Mouse (Mus musculus) R1 (cell line): Measurements from ENCODE around the gene E130309D02Rik.

Experiments used
- DNase-seq: peaks from one replicate; pipeline ENCODE4 v3.0.0-alpha.2; 2018; ENCODE audit warnings: low read depth, low spot score

The E130309D02Rik gene

GRCm38 (mm10) chr5:143268985-143269362 lies 46.2 kb downstream of the E130309D02Rik start:
- no peak for DNase-seq

DNA sequence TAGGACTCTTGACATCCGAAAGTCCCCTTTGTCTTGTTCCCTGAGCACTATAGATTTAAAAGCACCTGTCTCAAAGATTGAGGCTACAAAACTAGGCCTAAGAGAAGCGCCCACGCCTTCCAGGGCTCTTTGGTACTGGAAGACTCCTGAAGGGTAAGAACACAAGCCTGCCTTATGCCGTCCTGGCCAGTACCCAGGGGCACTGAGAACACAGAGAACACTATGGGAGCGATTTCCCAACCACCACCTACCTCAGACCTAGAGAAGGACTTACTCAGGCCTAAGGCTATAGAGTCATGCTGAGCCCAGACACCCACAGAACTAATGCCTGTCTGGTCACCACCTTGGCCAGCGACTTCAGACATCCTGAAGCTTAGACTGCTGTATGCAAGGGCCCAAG lies 48.4 kb downstream of the E130309D02Rik start:
- DNase-seq: no peak

- peak; percentile 33 for DNase-seq
These were observed 49.8 kb downstream of the E130309D02Rik start for GRCm38 (mm10) chr5:143265409-143265808.

- DNase-seq: no peak
These were observed 50.5 kb downstream of the E130309D02Rik start for GRCm38 (mm10) chr5:143264689-143265088.

- no peak for DNase-seq
These were observed 53.5 kb downstream of the E130309D02Rik start for GRCm38 (mm10) chr5:143261636-143262035.

DNA sequence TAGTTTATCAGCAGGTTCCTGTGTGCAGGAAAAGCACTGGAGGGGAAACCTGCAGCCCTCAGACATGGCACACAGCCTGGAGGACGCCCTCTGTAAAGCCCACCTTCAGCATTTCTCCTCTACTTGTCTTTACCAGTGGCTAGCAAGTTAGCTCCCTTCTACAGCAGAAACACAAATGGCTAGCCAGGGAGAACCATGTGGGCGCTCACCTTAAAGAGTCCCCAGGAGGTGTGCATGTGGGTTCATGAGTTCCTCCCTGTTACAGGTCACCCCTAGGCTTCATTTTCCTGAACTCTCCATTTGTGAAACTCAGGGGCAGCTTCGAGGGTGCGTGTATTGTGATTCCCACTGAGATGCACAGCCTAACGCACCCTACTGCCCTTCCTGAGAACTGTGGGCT lies 59.4 kb downstream of the E130309D02Rik start:
- DNase-seq: no peak

DNA sequence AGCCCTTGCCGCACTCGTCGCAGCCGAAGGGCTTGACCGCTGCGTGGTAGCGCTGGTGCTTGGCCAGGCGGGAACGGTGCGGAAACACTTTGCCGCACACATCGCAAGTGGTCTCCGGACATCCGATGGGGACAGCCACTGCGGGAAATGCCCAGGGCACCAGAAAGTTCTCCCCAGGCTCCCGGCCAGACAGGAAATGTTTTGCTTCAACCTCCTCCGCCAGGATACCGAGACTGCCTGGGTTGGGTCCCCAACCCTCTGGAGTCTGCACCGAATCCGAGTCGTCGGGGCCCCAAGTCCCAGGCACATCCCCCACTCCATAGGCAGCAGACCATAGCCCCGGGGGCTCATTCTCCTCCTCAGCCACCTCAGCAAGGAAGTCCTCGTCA lies 60.0 kb downstream of the E130309D02Rik start:
- DNase-seq: peak; percentile 18

GRCm38 (mm10) chr5:143254487-143255130 lies 60.6 kb downstream of the E130309D02Rik start:
- peak; percentile 59 for DNase-seq

- peak; percentile 56 for DNase-seq
These were observed 61.2 kb downstream of the E130309D02Rik start for GRCm38 (mm10) chr5:143253881-143254486.

GRCm38 (mm10) chr5:143253186-143253880 lies 61.8 kb downstream of the E130309D02Rik start:
- peak; percentile 79 for DNase-seq

GRCm38 (mm10) chr5:143252791-143253185 lies 62.4 kb downstream of the E130309D02Rik start:
- DNase-seq: no peak

DNA sequence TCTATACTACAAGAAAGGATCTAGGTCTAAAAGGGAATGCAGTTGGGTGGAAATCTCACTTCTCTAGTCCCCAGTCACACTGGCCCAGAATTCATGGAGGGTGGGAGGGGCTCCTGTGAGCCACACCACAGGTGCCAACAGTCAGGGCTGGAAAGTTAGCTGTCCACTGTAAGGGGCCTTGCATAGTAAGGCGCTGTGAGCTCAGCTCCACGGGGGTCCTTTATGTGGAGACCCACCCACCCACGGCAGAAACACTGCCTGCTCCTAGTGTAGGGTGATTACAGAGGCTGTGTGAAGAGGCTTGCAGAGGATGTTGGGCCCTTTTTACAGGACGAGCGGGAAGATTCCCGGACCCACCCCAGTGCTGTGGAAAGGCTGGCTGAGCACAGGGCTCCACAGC lies 63.1 kb downstream of the E130309D02Rik start:
- no peak for DNase-seq
